Mouse (Mus musculus) limb, embryonic 13.5 days (tissue): ENCODE measurements around the gene Etnppl. TPM values are rescaled to one million over a fixed set of nuclear protein-coding genes. Genes with fewer than 3 reads are reported as not detected.

Experiments used
- ATAC-seq: fragments of 200-750 bp; cut with Nextera tagmentation; 2 replicates; pipeline ENCODE4 v1.8.0; 2017; ENCODE audit warnings: low read depth, moderate number of reproducible peaks, moderate TSS enrichment; ENCODE audit not compliant: low FRiP score
- H3K27ac ChIP-seq: fragments of 300-500 bp; sonication (generic); 2 replicates; pipeline ENCODE4 v1.5.1; 2015; ENCODE audit warnings: inconsistent platforms, mild to moderate bottlenecking, moderate library complexity
- H3K27me3 ChIP-seq: fragments of 300-500 bp; sonication (generic); 2 replicates; pipeline ENCODE4 v1.6.1; 2015; ENCODE audit warnings: mild to moderate bottlenecking, inconsistent platforms
- H3K36me3 ChIP-seq: fragments of 300-500 bp; sonication (generic); 2 replicates; pipeline ENCODE4 v1.6.1; 2015; ENCODE audit warnings: inconsistent platforms, mild to moderate bottlenecking, moderate library complexity
- H3K4me1 ChIP-seq: fragments of 300-500 bp; sonication (generic); 2 replicates; pipeline ENCODE4 v1.6.1; 2015; ENCODE audit warnings: inconsistent platforms
- H3K4me2 ChIP-seq: fragments of 300-500 bp; sonication (generic); replicated peaks from 2 replicates; pipeline ENCODE4 v1.6.1; 2015; ENCODE audit warnings: inconsistent platforms, mild to moderate bottlenecking, moderate library complexity
- H3K4me3 ChIP-seq: fragments of 300-500 bp; sonication (generic); 2 replicates; pipeline ENCODE4 v1.5.1; 2015; ENCODE audit warnings: moderate library complexity, mild to moderate bottlenecking, inconsistent platforms
- H3K9ac ChIP-seq: fragments of 300-500 bp; sonication (generic); 2 replicates; pipeline ENCODE4 v1.6.1; 2015; ENCODE audit warnings: mild to moderate bottlenecking, inconsistent platforms
- H3K9me3 ChIP-seq: fragments of 300-500 bp; sonication (generic); 2 replicates; pipeline ENCODE4 v1.6.1; 2016; ENCODE audit warnings: inconsistent platforms
- WGBS: fragments of 180-500 bp; shearing (Covaris S2); methylation state at CpG from one replicate; pipeline ENCODE4 v1.1.7; 2015; 5-methylcytosine and 5-hydroxymethylcytosine counted together
- polyA plus RNA-seq: library from polyadenylated mRNA; unstranded; fragments of >200 nt; fragmentation: Nextera tagmentation; extraction: Ambion mirVana; gene quantifications from 2 replicates; pipeline ENCODE4 v1.2.1, GENCODE M21; 2015

Gene Etnppl
- 0.29 and 0.43 TPM in 2 replicates for polyA plus RNA-seq

DNA sequence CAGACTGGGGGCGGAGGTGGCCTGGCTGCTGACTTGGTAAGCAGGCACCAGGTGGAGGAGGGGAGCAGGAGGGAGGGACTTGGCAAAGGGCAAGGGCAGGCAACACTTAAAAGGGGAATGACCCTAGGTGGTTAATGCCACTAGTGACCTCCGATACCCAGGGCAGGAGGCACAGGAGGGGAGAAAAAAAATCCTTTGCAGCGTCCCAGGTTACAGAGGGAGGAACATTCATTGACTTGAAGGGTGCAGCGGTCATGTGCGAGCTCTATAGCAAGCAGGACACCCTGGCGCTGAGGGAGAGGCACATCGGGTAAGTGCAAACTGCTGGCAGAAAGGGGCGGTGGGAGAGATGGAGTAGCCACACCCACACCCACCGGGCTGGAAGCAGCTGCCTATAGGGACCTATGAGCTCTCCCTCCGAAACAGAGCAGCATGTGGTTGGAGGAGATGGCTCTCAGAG lies at the start of gene Etnppl:
Gene Etnppl (plus strand): TSS at position 10 of the 460 bp plus-strand sequence.
- ATAC-seq: peak; percentile 82
- Histone ChIP-seq H3K4me3 (peak within 1 kb of the TSS; percentile 26), H3K27me3 (no peaks in the 10 kb centered on the region), H3K9me3 (no peaks in the 10 kb centered on the region), H3K4me1 (peaks cover 27% of the 10 kb centered on the region), H3K4me2 (peak within 1 kb of the TSS; percentile 58), H3K9ac (peak within 1 kb of the TSS; percentile 32; the same call in 1 of the 2 replicates), H3K36me3 (no peaks in the 10 kb centered on the region), H3K27ac (no peak within 1 kb of the TSS)
- WGBS: 3% methylated on average over 10 of the region's 10 CpGs

DNA sequence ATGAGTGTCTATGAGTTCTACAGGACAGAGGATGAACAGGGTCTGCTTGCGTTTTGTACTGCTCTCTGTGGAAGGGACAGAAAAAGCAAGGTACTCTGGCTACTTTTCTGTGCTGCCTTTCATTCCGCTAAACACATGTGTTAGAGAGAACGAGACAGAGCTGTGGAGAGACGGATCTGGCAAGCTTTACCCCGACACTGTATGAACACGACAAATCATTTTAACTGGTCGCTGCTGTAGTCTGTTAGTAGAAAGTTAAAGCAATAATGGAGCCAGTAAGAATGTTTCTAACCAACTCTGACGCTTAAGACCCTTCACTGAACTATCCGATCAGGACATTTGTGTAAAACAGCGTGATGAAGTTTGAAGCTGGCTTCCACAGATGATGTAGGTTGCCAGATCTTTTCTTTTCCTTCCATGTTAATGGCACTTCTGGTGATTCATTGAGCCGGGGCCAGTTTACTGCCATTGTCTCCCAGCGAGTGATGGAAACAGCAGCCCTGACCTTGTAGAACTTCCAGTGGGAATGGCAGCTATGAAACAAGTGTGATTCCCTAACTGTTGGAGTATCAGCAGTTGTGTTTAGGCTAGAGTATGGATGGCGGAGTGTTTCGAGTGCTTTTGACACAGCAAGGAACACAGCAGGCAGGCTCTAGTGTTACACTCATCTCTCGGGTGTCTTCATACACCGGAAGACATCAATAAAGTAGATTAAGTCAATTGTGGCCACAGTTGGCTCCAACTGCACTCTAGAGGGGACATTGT lies 48.7 kb upstream of the Etnppl start:
- no peaks in the 10 kb centered on the region for H3K36me3 ChIP-seq
- WGBS: 50% methylated on average over 16 of the region's 16 CpGs
- H3K4me3 ChIP-seq: no peak overlapping the region
- H3K4me2 ChIP-seq: no peak overlapping the region
- ATAC-seq: no peak
- no peaks in the 10 kb centered on the region for H3K27me3 ChIP-seq
- H3K9me3 ChIP-seq: no peaks in the 10 kb centered on the region
- H3K4me1 ChIP-seq: peaks cover 17% of the 10 kb centered on the region
- H3K27ac ChIP-seq: peak overlapping the region; percentile 63; the same call in 1 of the 2 replicates
- H3K9ac ChIP-seq: no peak overlapping the region

DNA sequence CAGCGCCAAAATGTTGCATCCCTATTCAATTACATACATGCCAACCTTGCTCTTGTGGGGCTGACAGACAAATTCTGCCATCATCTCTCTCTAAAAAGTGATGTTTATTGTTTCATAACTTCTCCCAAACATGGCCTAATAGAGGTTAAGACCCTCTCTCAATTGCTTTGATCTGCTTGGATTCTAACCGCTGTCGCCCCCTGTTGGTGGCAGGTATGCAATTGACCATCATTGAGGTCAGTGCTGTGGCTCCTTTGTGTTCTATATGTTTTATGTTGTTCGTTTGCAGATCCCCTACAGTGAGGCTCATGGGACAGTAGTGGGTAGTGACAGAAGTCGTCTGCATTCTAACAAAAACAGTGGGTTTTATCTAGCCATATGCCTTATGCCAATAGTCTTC lies 44.0 kb upstream of the Etnppl start:
- no peak for ATAC-seq
- Histone ChIP-seq H3K4me1 (peaks cover 12% of the 10 kb centered on the region), H3K4me3 (no peak overlapping the region), H3K9ac (no peak overlapping the region), H3K27ac (no peak overlapping the region), H3K36me3 (peaks cover 3% of the 10 kb centered on the region; the same call in 1 of the 2 replicates), H3K4me2 (no peak overlapping the region), H3K9me3 (0 out of 2 replicates have a peak, but pooled peaks cover 3% of the 10 kb centered on the region), H3K27me3 (no peaks in the 10 kb centered on the region)
- WGBS: 75% methylated on average over 5 of the region's 5 CpGs

DNA sequence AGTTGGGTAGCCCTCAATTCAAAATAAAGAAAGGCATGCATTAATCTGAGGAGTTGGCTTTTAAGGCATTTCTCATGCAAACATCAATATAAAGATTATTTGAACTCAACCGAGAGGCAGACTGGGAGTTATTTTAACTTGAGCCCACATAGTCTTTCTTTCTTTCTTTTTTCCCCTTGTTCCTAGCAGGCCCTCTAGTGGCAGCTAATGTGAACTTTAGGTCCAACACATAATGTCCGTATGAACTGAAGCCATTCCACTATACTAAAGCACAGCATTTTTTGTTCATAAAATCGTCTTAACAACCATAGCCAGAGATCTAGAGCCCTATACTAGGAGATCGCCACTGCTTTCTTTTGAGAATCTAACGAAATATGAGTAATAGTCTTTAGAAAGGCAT lies 42.6 kb upstream of the Etnppl start:
- H3K9me3 ChIP-seq: 0 out of 2 replicates have a peak, but pooled peaks cover 3% of the 10 kb centered on the region
- peaks cover 3% of the 10 kb centered on the region; the same call in 1 of the 2 replicates for H3K36me3 ChIP-seq
- no peak for ATAC-seq
- H3K4me1 ChIP-seq: peaks cover 8% of the 10 kb centered on the region
- H3K4me2 ChIP-seq: no peak overlapping the region
- H3K27me3 ChIP-seq: 0 out of 2 replicates have a peak, but pooled peaks cover under 1% of the 10 kb centered on the region
- H3K9ac ChIP-seq: no peak overlapping the region
- WGBS: 22% methylated on average over 5 of the region's 5 CpGs
- no peak overlapping the region for H3K4me3 ChIP-seq
- H3K27ac ChIP-seq: no peak overlapping the region

DNA sequence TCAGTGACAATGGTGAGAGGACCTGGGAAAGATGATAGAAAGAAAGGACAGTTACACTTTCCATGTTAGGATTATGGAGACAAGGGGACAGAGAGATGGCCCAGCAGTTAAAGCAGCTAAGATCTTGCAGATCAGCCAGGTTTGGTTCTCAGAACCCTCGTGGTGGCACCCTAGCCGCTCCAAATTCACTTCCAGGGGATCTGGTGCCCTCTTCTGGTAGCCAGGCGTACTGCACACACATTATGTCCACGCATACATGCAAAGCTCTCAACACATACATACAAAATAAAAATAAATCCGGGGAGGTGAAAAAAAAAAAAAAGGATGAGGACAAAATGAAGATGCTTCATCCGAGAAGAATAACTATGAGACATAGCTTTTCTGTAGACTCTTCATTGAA lies 40.6 kb upstream of the Etnppl start:
- Histone ChIP-seq H3K9ac (no peak overlapping the region), H3K9me3 (0 out of 2 replicates have a peak, but pooled peaks cover 3% of the 10 kb centered on the region), H3K27me3 (0 out of 2 replicates have a peak, but pooled peaks cover 3% of the 10 kb centered on the region), H3K4me2 (no peak overlapping the region), H3K36me3 (peaks cover 3% of the 10 kb centered on the region; the same call in 1 of the 2 replicates), H3K27ac (no peak overlapping the region), H3K4me1 (peaks cover 19% of the 10 kb centered on the region), H3K4me3 (no peak overlapping the region)
- 60% methylated on average over 6 of the region's 6 CpGs for WGBS
- no peak for ATAC-seq

DNA sequence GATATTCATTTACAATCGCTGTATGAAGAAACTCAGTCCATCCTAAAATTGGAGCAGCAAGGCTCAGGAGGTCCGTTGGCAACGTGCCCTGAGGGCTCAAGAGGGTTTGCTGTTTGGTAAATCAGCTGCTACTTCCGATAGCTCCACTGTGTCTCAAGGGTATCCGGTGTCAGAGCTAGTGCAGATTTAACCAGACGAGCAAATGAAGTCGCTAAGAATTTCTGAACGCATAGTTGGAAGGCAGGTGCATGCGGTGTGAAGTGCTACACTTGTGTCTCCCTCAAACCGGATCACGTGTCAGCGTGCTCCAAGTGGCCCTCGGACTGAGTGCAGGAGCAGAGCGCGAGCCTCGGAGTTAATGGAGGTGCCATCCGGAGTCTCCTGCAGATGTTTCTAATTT lies 37.7 kb upstream of the Etnppl start:
- ATAC-seq: peak; percentile 67
- Histone ChIP-seq H3K4me3 (no peak overlapping the region), H3K27me3 (0 out of 2 replicates have a peak, but pooled peaks cover 3% of the 10 kb centered on the region), H3K36me3 (peaks cover 3% of the 10 kb centered on the region; the same call in 1 of the 2 replicates), H3K9me3 (0 out of 2 replicates have a peak, but pooled peaks cover 3% of the 10 kb centered on the region), H3K4me1 (peaks cover 19% of the 10 kb centered on the region), H3K9ac (no peak overlapping the region), H3K4me2 (no peak overlapping the region; the same call in 1 of the 2 replicates), H3K27ac (no peak overlapping the region)
- WGBS: 25% methylated on average over 17 of the region's 17 CpGs

DNA sequence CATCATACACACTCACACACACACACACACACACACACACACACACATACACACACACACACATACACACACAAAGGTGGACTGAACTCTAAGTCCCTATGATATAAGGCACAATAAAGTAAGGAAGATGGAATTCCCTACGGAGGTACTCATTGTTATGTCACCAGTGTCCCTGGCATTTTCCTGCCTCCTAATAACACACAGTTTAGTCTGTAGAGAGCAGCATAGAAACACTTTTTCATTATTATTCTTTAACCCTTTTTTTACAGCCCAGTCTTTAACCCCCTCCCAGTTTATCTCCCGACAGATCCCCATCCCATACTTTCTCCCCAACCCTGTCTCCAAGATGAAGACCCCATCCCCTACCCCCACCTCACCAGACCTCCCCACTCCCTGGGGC lies 35.7 kb upstream of the Etnppl start:
- no peak overlapping the region for H3K4me3 ChIP-seq
- H3K9me3 ChIP-seq: 0 out of 2 replicates have a peak, but pooled peaks cover 2% of the 10 kb centered on the region
- H3K9ac ChIP-seq: no peak overlapping the region
- H3K36me3 ChIP-seq: peaks cover 2% of the 10 kb centered on the region; the same call in 1 of the 2 replicates
- no peak for ATAC-seq
- no peak overlapping the region for H3K4me2 ChIP-seq
- H3K27me3 ChIP-seq: 0 out of 2 replicates have a peak, but pooled peaks cover 3% of the 10 kb centered on the region
- WGBS: 73% methylated on average over 2 of the region's 2 CpGs
- no peak overlapping the region for H3K27ac ChIP-seq
- H3K4me1 ChIP-seq: peaks cover 19% of the 10 kb centered on the region

DNA sequence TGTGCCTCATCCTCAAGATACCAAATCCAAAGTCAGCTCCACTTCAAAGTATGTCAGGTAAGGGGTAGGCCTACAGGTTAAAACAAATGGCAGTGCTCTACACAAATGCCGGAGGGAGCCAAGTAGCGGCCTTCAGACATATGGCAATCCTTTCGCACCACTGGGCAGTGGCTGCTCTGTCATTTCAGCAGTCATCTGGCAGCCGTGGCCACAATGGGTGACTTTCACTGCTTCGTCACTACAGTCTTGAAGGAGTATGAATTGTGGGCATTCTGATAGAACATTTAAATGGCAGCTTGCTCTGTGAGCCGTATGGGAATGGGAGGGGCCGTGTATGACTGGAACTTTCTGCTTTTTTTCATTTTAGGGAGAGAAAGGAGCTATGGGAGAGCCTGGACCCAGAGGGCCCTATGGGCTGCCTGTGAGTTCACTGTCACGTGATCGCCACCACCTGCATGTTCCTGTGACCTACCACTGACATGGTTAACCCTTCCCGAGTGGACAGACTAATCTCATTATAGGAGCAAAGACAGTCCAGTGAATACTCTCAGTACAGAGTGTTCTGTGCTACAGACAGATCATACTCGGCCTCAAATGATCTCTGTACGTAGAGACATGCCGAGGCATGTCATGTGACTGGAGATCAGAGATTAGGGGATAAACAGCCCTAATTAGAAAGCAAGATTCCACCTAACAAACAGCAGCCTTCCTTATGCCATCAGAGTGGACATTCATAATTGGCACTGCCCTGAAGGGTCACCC lies 34.2 kb upstream of the Etnppl start:
- Histone ChIP-seq H3K9ac (no peak overlapping the region), H3K4me1 (peaks cover 19% of the 10 kb centered on the region), H3K9me3 (no peaks in the 10 kb centered on the region), H3K27ac (no peak overlapping the region), H3K27me3 (0 out of 2 replicates have a peak, but pooled peaks cover 3% of the 10 kb centered on the region), H3K4me2 (no peak overlapping the region), H3K36me3 (no peaks in the 10 kb centered on the region), H3K4me3 (no peak overlapping the region)
- 79% methylated on average over 13 of the region's 13 CpGs for WGBS
- ATAC-seq: no peak

DNA sequence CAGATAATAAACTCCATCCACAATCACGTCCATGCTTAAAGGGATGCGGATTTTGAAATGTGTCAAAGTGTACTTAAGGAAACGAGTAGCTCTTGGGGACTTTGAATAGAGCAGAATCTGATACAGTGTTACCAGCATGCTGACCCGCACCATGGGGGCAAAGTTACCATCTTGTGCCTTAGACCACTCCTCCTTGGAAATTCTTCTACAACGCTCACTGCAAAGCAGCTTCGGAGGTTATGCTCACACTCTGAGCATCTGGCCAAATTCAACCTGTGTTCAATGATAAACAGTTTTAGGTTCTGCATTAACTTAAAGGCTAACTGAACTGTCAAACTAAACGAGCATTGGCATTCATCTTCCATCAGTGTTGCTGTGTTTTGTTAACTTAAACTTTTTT lies 33.2 kb upstream of the Etnppl start:
- Histone ChIP-seq H3K4me2 (no peak overlapping the region), H3K27ac (no peak overlapping the region), H3K27me3 (0 out of 2 replicates have a peak, but pooled peaks cover 3% of the 10 kb centered on the region), H3K9ac (no peak overlapping the region), H3K36me3 (no peaks in the 10 kb centered on the region), H3K9me3 (no peaks in the 10 kb centered on the region), H3K4me1 (peaks cover 19% of the 10 kb centered on the region), H3K4me3 (no peak overlapping the region)
- 79% methylated on average over 7 of the region's 7 CpGs for WGBS
- no peak for ATAC-seq

DNA sequence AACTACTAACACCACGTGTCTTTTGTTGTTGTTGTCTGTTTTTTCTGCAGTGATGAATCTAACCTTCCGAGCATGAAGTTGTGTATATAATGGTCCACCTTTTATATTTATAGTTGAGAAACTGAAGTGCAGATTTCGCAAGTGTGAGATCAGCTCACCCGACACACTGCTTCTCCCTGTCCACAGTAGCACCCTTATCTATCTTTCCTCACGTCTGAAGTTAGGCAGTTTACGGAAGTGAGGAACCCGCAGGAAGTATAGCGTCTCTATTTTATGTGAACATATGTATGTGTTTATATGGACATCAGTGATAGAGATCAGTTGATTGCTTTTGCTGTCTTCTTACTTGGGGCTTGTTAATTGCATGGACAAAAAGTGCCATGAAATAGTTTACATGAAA lies 22.2 kb upstream of the Etnppl start:
- H3K4me1 ChIP-seq: peaks cover 6% of the 10 kb centered on the region; the same call in 1 of the 2 replicates
- WGBS: 85% methylated on average over 8 of the region's 8 CpGs
- H3K4me3 ChIP-seq: no peak overlapping the region
- H3K9me3 ChIP-seq: no peaks in the 10 kb centered on the region
- no peaks in the 10 kb centered on the region for H3K27me3 ChIP-seq
- no peak overlapping the region for H3K4me2 ChIP-seq
- no peak for ATAC-seq
- H3K36me3 ChIP-seq: no peaks in the 10 kb centered on the region
- no peak overlapping the region for H3K9ac ChIP-seq
- H3K27ac ChIP-seq: no peak overlapping the region

DNA sequence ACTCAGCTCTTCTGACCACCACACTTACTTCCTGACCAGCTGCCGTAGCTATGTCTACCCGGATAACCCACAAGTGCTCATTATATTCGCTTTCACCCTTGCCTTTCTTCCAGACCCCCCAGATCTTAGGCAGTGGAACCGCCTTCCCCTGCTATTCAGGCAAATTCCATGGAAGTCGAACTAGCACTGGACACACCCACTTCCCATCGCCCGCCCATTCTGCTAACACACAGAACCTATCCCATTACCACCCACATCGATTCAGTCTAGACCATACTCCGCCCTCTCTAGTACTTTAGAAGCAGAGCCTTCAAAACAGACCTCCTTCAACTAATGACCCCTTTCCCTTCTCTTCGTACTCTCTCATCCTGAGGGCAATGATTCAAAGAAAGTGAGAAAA lies 15.8 kb upstream of the Etnppl start:
- Histone ChIP-seq H3K27ac (no peak overlapping the region), H3K4me2 (no peak overlapping the region), H3K36me3 (no peaks in the 10 kb centered on the region), H3K4me1 (peaks cover 6% of the 10 kb centered on the region; the same call in 1 of the 2 replicates), H3K9ac (no peak overlapping the region), H3K4me3 (no peak overlapping the region), H3K27me3 (no peaks in the 10 kb centered on the region), H3K9me3 (no peaks in the 10 kb centered on the region)
- 74% methylated on average over 10 of the region's 10 CpGs for WGBS
- ATAC-seq: no peak

DNA sequence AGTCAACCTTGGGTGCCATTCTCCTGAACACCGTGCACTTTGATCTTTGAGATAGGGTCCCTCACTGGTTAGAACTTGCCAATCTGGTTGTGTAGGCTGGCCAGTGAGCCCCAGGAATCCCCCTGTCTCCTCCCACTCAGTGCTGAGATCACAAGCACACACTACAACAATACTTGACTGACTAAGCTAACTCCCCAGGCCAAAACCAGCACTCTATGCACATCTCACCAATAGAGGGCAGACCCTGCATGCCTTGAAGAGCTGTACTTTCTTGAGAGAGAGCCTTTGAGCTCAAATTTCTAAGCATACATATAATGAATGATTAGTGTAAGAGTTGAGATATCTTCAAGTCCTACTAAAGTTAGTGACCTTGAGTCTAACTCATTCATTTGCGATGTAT lies 9.3 kb upstream of the Etnppl start:
- H3K36me3 ChIP-seq: no peaks in the 10 kb centered on the region
- H3K27me3 ChIP-seq: no peaks in the 10 kb centered on the region
- no peak overlapping the region for H3K9ac ChIP-seq
- WGBS: 75% methylated on average over 2 of the region's 2 CpGs
- no peak overlapping the region for H3K4me2 ChIP-seq
- no peaks in the 10 kb centered on the region for H3K4me1 ChIP-seq
- H3K4me3 ChIP-seq: no peak overlapping the region
- ATAC-seq: no peak
- no peak overlapping the region for H3K27ac ChIP-seq
- no peaks in the 10 kb centered on the region for H3K9me3 ChIP-seq
